ENCODE assay signal across 10 mouse cellular contexts in genomic region chr4:153175660-153176059, GRCm38 (mm10).
DNase-seq lines count a peak whose midpoint lies in the region; ATAC-seq and TF ChIP-seq lines count a peak whose summit lies in the region.
"Had no signal": no experiment of that assay in that cellular context is flagged by ENCODE, and none has a peak within 500 bp of the region (broad histone marks: within the 10 kb centered on the region; RNA-seq: fewer than 3 reads in every experiment).

No protein-coding gene starts in this region.

- H3K36me3 ChIP-seq in forebrain, embryonic 10.5 days (replicated peaks), result no peaks in the 10 kb centered on the region
- H3K36me3 ChIP-seq in forebrain, embryonic 16.5 days (ENCODE audit: control insufficient read depth, insufficient read depth), result no peaks in the 10 kb centered on the region
- H3K36me3 ChIP-seq in ES-Bruce4 (ENCODE audit: control insufficient read depth, insufficient read depth, low read length, poor library complexity, severe bottlenecking), result no peaks in the 10 kb centered on the region
- no peaks in the 10 kb centered on the region for H3K36me3 ChIP-seq in hindbrain, embryonic 11.5 days (ENCODE audit: control insufficient read depth, insufficient read depth, low read length)
- no peaks in the 10 kb centered on the region for H3K36me3 ChIP-seq in neural tube, embryonic 12.5 days
- H3K36me3 ChIP-seq: embryonic facial prominence, embryonic 12.5 days; liver, embryonic 13.5 days had no signal

- no peak overlapping the region for H3K27ac ChIP-seq in forebrain, embryonic 10.5 days
- H3K27ac ChIP-seq in forebrain, embryonic 16.5 days (ENCODE audit: low read length), result no peak overlapping the region
- no peak overlapping the region for H3K27ac ChIP-seq in ES-Bruce4 (ENCODE audit: insufficient read depth, low read length)
- no peak overlapping the region for H3K27ac ChIP-seq in hindbrain, embryonic 11.5 days (ENCODE audit: low read depth, low read length)
- no peak overlapping the region for H3K27ac ChIP-seq in neural tube, embryonic 12.5 days
- H3K27ac ChIP-seq: embryonic facial prominence, embryonic 12.5 days; liver, embryonic 13.5 days had no signal

- no peaks in the 10 kb centered on the region for H3K27me3 ChIP-seq in forebrain, embryonic 10.5 days (ENCODE audit: poor library complexity, severe bottlenecking)
- H3K27me3 ChIP-seq in forebrain, embryonic 16.5 days (replicated peaks; ENCODE audit: control insufficient read depth, insufficient read depth, low read length), result no peaks in the 10 kb centered on the region
- no peaks in the 10 kb centered on the region for H3K27me3 ChIP-seq in ES-Bruce4 (ENCODE audit: control insufficient read depth, insufficient read depth, low read length, poor library complexity, severe bottlenecking)
- no peaks in the 10 kb centered on the region for H3K27me3 ChIP-seq in hindbrain, embryonic 11.5 days (ENCODE audit: control insufficient read depth, insufficient read depth, low read length)
- H3K27me3 ChIP-seq in neural tube, embryonic 12.5 days (replicated peaks), result no peaks in the 10 kb centered on the region
- H3K27me3 ChIP-seq: embryonic facial prominence, embryonic 12.5 days; liver, embryonic 13.5 days had no signal

- no peak overlapping the region; the same call in 1 of the 2 replicates for H3K4me3 ChIP-seq in forebrain, embryonic 10.5 days
- H3K4me3 ChIP-seq in forebrain, embryonic 16.5 days (replicated peaks; ENCODE audit: low read length), result no peak overlapping the region
- no peak overlapping the region for H3K4me3 ChIP-seq in ES-Bruce4 (ENCODE audit: low read depth, low read length)
- H3K4me3 ChIP-seq in hindbrain, embryonic 11.5 days (ENCODE audit: low read depth, low read length), result no peak overlapping the region
- no peak overlapping the region for H3K4me3 ChIP-seq in neural tube, embryonic 12.5 days
- H3K4me3 ChIP-seq: embryonic facial prominence, embryonic 12.5 days; liver, embryonic 13.5 days had no signal

- peak; percentile 79 for DNase-seq in forebrain, embryonic 10.5 days (ENCODE audit: extremely low spot score, low spot score)
- peak; percentile 31 to 40 for DNase-seq in cerebellum, postnatal 36 days
- peak; percentile 82 for DNase-seq in hindbrain, embryonic 11.5 days (ENCODE audit: low spot score)
- DNase-seq in layer of hippocampus, adult 9-11 months, result peak; percentile 47
- DNase-seq in thymus, postnatal 36 days, result no peak
- DNase-seq: liver, embryonic 13.5 days had no signal

- TF ChIP-seq EP300 in ES-Bruce4 (IDR thresholded peaks at IDR 0.05; ENCODE audit: insufficient read depth, low read depth, low read length), result peak; percentile 85

- peaks cover 19% of the 10 kb centered on the region for H3K9me3 ChIP-seq in forebrain, embryonic 10.5 days
- H3K9me3 ChIP-seq in forebrain, embryonic 16.5 days (ENCODE audit: control insufficient read depth, low read length), result peaks cover 4% of the 10 kb centered on the region; the same call in 1 of the 2 replicates
- H3K9me3 ChIP-seq in ES-Bruce4 (replicated peaks; ENCODE audit: control insufficient read depth, insufficient read depth, low read length, poor library complexity, severe bottlenecking), result no peaks in the 10 kb centered on the region
- H3K9me3 ChIP-seq in hindbrain, embryonic 11.5 days (ENCODE audit: control insufficient read depth, low read length), result no peaks in the 10 kb centered on the region
- peaks cover 6% of the 10 kb centered on the region; the same call in 1 of the 2 replicates for H3K9me3 ChIP-seq in neural tube, embryonic 12.5 days

- TF ChIP-seq POLR2A in ES-Bruce4 (IDR thresholded peaks at IDR 0.05; ENCODE audit: insufficient read depth, low read length), result no peak

- 7% methylated on average over 12 of the region's 12 CpGs for WGBS in forebrain, embryonic 10.5 days
- WGBS in forebrain, embryonic 16.5 days, result 9% methylated on average over 12 of the region's 12 CpGs
- 10% methylated on average over 12 of the region's 12 CpGs for WGBS in hindbrain, embryonic 11.5 days
- WGBS in neural tube, embryonic 12.5 days, result 6% methylated on average over 12 of the region's 12 CpGs

- peak; percentile 99 for TF ChIP-seq CTCF in ES-Bruce4 (IDR thresholded peaks at IDR 0.05; ENCODE audit: low read depth, low read length)

- no peak for ATAC-seq in forebrain, embryonic 16.5 days
- ATAC-seq in hindbrain, embryonic 11.5 days (ENCODE audit: low FRiP score), result no peak
- no peak for ATAC-seq in neural tube, embryonic 12.5 days (ENCODE audit: low FRiP score, low read depth)

- H3K4me1 ChIP-seq in forebrain, embryonic 10.5 days, result peaks cover 5% of the 10 kb centered on the region
- no peaks in the 10 kb centered on the region for H3K4me1 ChIP-seq in forebrain, embryonic 16.5 days (replicated peaks; ENCODE audit: control insufficient read depth, insufficient read depth, low read length)
- peaks cover 2% of the 10 kb centered on the region for H3K4me1 ChIP-seq in ES-Bruce4 (ENCODE audit: control insufficient read depth, insufficient read depth, low read length)
- no peaks in the 10 kb centered on the region for H3K4me1 ChIP-seq in hindbrain, embryonic 11.5 days (replicated peaks; ENCODE audit: control insufficient read depth, insufficient read depth, low read length)
- H3K4me1 ChIP-seq in neural tube, embryonic 12.5 days, result peaks cover 5% of the 10 kb centered on the region; the same call in 1 of the 2 replicates
- H3K4me1 ChIP-seq: embryonic facial prominence, embryonic 12.5 days; liver, embryonic 13.5 days had no signal

- no peak overlapping the region for H3K9ac ChIP-seq in forebrain, embryonic 16.5 days (replicated peaks; ENCODE audit: low read depth, low read length)
- no peak overlapping the region for H3K9ac ChIP-seq in ES-Bruce4 (ENCODE audit: low read depth, poor library complexity, severe bottlenecking)
- H3K9ac ChIP-seq in hindbrain, embryonic 11.5 days (ENCODE audit: low read depth, low read length), result no peak overlapping the region
- H3K9ac ChIP-seq in neural tube, embryonic 12.5 days, result no peak overlapping the region
- H3K9ac ChIP-seq: embryonic facial prominence, embryonic 12.5 days; liver, embryonic 13.5 days had no signal

- H3K4me2 ChIP-seq in forebrain, embryonic 16.5 days (ENCODE audit: low read length), result no peak overlapping the region
- no peak overlapping the region for H3K4me2 ChIP-seq in hindbrain, embryonic 11.5 days (replicated peaks; ENCODE audit: low read depth, low read length)
- H3K4me2 ChIP-seq in neural tube, embryonic 12.5 days (replicated peaks), result 0 out of 2 replicates have a peak overlapping the region, but pooled peaks have one; percentile 7
- H3K4me2 ChIP-seq: embryonic facial prominence, embryonic 12.5 days; liver, embryonic 13.5 days had no signal

Comparison
In these comparisons a context has a peak if more than half of its experiments do, and no peak if none do; other contexts are left out.
1. DNase-seq: peak in forebrain, embryonic 10.5 days (single experiment), cerebellum, postnatal 36 days (2 of 2), hindbrain, embryonic 11.5 days (single experiment) and layer of hippocampus, adult 9-11 months (single experiment); none in thymus, postnatal 36 days (0 of 2).